Mouse (Mus musculus) heart, adult 8-10 months (tissue): ENCODE data around the gene Cx3cr1. TPM values are rescaled to one million over a fixed set of nuclear protein-coding genes. Genes with fewer than 3 reads are reported as not detected.

Experiments used
- DNase-seq: peaks from one replicate; pipeline ENCODE4 v3.0.0; 2022; ENCODE audit warnings: low spot score
- total RNA-seq, 4 experiments: library from RNA; stranded (reverse); gene quantifications; 2 replicates each; pipeline ENCODE4 v1.2.4; 2022

Gene Cx3cr1
- total RNA-seq, 4 experiments from 2014 or later, result 0.89 to 1.3 (median 1.1) TPM

DNA sequence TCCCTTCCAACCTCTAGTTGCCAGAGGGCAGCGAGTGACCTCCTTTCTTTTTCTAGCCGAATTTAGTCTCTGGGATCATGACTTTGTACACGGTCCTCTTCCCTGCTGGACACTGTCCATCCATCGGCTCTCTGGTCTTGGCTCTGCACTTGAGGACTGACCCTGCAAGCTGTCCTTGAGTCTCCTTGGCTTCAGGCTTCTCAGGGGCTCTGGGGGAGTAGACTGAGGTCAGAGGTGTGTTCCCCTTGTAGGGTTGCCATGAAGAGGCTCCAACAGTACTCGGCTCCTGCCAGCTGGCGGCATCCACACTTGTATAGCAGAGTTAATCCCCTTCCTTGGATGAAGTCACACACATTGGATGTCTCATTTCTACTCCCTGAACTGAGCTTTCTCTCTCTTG, 70.0 kb downstream of the Cx3cr1 start:
- peak; percentile 56 for DNase-seq

DNA sequence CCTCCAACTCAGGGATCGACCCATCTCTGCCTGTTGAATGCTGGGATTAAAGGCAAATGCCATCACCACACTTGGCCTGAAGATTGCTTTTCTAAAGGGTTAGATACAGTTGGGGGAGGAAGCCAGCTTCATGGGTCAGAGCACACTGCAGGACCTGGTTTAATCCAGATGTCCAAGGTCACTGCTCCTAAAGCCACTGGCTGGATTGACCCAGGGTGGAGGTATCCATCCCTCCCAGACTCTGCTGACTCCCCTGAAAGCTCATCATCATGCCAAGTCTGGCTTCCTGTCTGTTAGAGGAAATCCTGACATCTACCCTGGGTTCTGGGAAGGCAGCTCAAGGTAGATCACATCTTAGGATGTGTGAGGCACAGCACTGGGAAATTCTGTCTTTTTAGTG, 70.9 kb downstream of the Cx3cr1 start:
- DNase-seq, result no peak

- DNase-seq, result no peak
These were observed 73.6 kb downstream of the Cx3cr1 start for GRCm38 (mm10) chr9:119996080-119996479.

- no peak for DNase-seq
These were observed 75.5 kb downstream of the Cx3cr1 start for GRCm38 (mm10) chr9:119994207-119994606.

- DNase-seq, result no peak
These were observed 76.4 kb downstream of the Cx3cr1 start for GRCm38 (mm10) chr9:119993092-119993844.

- DNase-seq, result no peak
These were observed 78.4 kb downstream of the Cx3cr1 start for GRCm38 (mm10) chr9:119991310-119991709.

DNA sequence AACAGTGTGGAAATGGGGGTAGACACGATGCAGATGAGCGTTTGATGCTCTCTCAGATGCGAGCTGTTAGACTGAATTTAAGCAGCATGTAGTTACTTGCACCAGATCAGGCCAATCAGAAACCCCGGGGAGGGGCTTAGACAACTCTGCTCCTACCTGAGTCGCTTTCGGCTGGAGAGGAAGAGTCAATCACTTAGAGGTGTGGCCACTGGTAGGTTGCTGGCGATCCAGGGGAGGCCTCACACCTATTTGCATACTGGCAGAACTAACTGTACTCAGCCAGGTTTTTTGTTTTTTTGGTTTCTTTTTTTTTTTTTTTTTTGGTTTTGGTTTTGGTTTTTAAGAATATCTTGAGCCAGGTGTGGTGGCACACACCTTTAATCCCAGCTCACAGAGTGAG, 81.4 kb downstream of the Cx3cr1 start:
- no peak for DNase-seq

- DNase-seq, result no peak
These were observed 83.7 kb downstream of the Cx3cr1 start for GRCm38 (mm10) chr9:119985881-119986574.

GRCm38 (mm10) chr9:119984536-119985011, 85.1 kb downstream of the Cx3cr1 start, which contains the start of gene Csrnp1:
Csrnp1 (minus strand) TSS chr9:119984658.
- DNase-seq, result no peak

- peak; percentile 89 for DNase-seq
These were observed 85.8 kb downstream of the Cx3cr1 start for GRCm38 (mm10) chr9:119983585-119984535.

DNA sequence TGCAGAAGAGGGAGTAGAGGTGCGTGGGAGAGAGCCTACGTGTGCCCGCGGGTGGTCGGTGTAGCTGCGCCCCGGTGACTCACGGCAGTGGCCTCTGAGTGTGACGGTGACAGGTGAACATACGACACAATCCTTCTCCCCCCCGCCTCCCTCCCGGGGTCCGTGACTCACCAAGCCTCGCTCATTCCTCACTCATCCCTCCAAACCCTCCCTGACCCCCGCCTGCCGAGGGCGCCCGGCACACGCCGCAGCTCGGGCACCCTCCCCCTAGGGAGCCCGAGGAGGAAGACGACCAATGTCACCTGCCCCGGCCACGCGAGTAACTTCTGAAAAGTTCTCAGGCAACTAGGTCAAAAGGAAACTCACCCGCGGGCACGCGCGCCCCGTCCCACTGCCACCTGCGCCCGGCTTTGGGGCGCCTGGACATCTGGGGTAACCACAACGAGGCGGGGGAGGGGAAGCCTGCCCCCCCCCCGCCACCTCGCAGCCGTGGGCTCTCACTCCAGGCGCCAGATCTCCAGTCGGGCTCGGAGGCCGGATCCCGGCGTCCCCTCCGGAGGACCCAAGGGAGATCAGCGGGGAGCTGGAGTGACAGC, 86.6 kb downstream of the Cx3cr1 start:
- peak; percentile 64 for DNase-seq

GRCm38 (mm10) chr9:119982241-119982811, 87.4 kb downstream of the Cx3cr1 start:
- DNase-seq, result peak; percentile 59

GRCm38 (mm10) chr9:119981183-119982179, 88.2 kb downstream of the Cx3cr1 start:
- DNase-seq, result peak; percentile 93

GRCm38 (mm10) chr9:119980770-119981182, 88.9 kb downstream of the Cx3cr1 start:
- DNase-seq, result no peak

DNA sequence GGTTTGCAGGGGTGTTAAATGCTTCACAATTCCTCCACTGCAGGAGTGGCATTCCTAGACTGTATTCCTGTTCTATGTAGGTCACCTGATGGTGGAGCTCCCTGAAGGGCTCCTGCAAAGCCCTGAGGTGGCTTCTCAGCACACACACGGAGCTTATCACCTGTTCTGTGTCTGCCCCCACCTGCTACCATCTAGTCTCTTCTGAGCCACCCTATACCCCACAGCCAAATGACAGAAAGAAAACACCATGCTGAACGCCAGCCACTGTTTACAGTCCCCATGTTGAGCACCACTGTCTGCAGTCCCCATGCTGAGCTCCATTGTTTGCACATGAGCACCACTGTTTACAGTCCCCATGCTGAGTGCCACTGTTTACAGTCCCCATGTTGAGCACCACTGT, 89.9 kb downstream of the Cx3cr1 start:
- no peak for DNase-seq

GRCm38 (mm10) chr9:119978811-119979441, 90.8 kb downstream of the Cx3cr1 start:
- DNase-seq, result no peak

DNA sequence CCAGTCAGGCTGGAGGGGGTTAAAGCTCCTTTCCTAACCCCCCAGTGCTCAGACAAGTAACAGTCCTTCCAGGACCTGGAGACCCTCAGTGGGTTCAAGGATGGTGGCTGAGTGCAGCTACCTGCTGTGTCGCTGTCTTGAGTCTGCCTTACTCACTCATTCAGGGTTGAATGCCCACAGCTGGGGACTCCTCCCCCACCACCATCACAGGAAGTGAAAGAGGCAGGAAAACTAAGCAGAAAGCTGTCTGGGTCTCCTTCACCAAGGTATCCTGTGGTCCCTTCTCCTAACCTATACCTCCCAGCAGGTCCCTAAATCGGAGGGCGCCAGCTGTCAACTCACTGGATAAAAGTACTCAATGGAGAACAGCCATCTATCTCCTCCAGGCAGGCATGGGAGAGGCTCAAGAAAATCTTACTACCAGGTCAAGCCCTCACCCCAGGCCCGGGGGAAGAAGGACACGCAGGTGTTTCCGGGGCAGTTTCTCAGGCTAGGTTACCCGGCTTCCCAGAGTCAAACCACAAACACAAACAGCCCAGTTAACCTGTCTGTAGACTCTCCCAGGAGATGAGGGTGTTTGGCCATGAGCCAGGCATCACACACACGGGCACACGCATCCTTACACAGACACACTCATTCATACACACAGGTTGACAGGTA, 91.4 kb downstream of the Cx3cr1 start:
- DNase-seq, result no peak

GRCm38 (mm10) chr9:119977557-119978060, 92.1 kb downstream of the Cx3cr1 start:
- no peak for DNase-seq
